Mouse (Mus musculus): Measurements from ENCODE around the gene Anapc5.

DNA sequence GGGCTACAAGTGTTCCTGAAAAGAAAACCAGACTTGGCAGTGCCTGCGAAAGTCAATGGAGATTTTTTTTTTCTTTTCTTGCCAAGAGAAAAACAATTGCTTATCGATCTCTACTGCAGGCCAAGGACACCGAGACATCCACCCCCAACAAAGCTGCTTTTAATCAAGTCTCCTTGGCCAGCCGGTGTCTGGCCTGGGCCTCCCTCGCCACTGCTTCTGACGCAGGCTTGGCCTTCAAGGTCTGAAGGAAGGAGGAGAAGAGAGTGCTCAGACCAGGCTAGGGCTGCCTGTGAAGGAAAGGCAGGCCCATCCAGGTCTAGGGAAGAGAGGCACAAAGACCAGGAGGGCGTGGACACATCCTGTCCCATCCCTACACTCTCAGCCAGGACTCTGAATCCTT lies 50.8 kb downstream of the Anapc5 start:
- TF ChIP-seq POLR2A (IDR thresholded peaks at IDR 0.05; ENCODE audit: insufficient read depth, low read length) = no peak
- no peak for TF ChIP-seq EP300 (IDR thresholded peaks at IDR 0.05; ENCODE audit: insufficient read depth, low read depth, low read length)
- no peak for TF ChIP-seq CTCF (IDR thresholded peaks at IDR 0.05; ENCODE audit: low read depth, low read length)
